Mouse (Mus musculus) forebrain, postnatal 0 days (tissue): ENCODE measurements around the gene Vmn2r21. TPM values are rescaled to one million over a fixed set of nuclear protein-coding genes. Genes with fewer than 3 reads are reported as not detected.
"Not testable (repeated sequence)": the region's sequence is repeated elsewhere in the genome, so short reads cannot be mapped to it uniquely, and the experiment has no call there.

ENCODE experiments used
- ATAC-seq: fragments of 200-750 bp; cut with Nextera tagmentation; 2 replicates; pipeline ENCODE4 v1.8.0; 2017; ENCODE audit warnings: mild to moderate bottlenecking, moderate library complexity
- DNase-seq: peaks from one replicate; pipeline ENCODE4 v3.0.0-alpha.2; 2015
- H3K27ac ChIP-seq: fragments of 300-500 bp; sonication (generic); 2 replicates; pipeline ENCODE4 v1.5.1; 2014; ENCODE audit warnings: low read depth, mild to moderate bottlenecking, antibody characterized with exemption, low read length, moderate library complexity, mixed read lengths
- H3K27me3 ChIP-seq: fragments of 300-500 bp; sonication (generic); 2 replicates; pipeline ENCODE4 v1.6.1; 2014; ENCODE audit warnings: mild to moderate bottlenecking, low read length, mixed read lengths; ENCODE audit not compliant: insufficient read depth
- H3K36me3 ChIP-seq: fragments of 300-500 bp; sonication (generic); 2 replicates; pipeline ENCODE4 v1.6.1; 2014; ENCODE audit warnings: mild to moderate bottlenecking, moderate library complexity; ENCODE audit not compliant: insufficient read depth
- H3K4me1 ChIP-seq: fragments of 300-500 bp; sonication (generic); 2 replicates; pipeline ENCODE4 v1.6.1; 2014; ENCODE audit warnings: antibody characterized with exemption; ENCODE audit not compliant: insufficient read depth
- H3K4me2 ChIP-seq: fragments of 300-500 bp; sonication (generic); 2 replicates; pipeline ENCODE4 v1.6.1; 2014; ENCODE audit warnings: low read depth, mild to moderate bottlenecking, moderate library complexity
- H3K4me3 ChIP-seq: fragments of 300-500 bp; sonication (generic); 2 replicates; pipeline ENCODE4 v1.5.1; 2014; ENCODE audit warnings: low read depth, low read length, mixed read lengths
- H3K9ac ChIP-seq: fragments of 300-500 bp; sonication (generic); 2 replicates; pipeline ENCODE4 v1.6.1; 2014; ENCODE audit warnings: mild to moderate bottlenecking
- H3K9me3 ChIP-seq: fragments of 300-500 bp; sonication (generic); 2 replicates; pipeline ENCODE4 v1.6.1; 2016; ENCODE audit warnings: low read length
- WGBS: fragments of 180-500 bp; shearing (Covaris S2); extraction: QIAGEN DNeasy Blood & Tissue Kit; methylation state at CpG from one replicate; pipeline ENCODE4 v1.1.7; 2014; 5-methylcytosine and 5-hydroxymethylcytosine counted together
- polyA plus RNA-seq: library from polyadenylated mRNA; unstranded; fragments of >200 nt; fragmentation: Nextera tagmentation; extraction: Ambion mirVana; gene quantifications from 2 replicates; pipeline ENCODE4 v1.2.1, GENCODE M21; 2015
- total RNA-seq: library from RNA; depleted of rRNA; stranded (reverse); fragments of >200 nt; gene quantifications from 2 replicates; pipeline ENCODE4 v1.2.3, GENCODE M21; 2014; rRNA removed

Vmn2r21 gene
- total RNA-seq = not detected in 2 replicates
- polyA plus RNA-seq = not detected in 2 replicates

DNA sequence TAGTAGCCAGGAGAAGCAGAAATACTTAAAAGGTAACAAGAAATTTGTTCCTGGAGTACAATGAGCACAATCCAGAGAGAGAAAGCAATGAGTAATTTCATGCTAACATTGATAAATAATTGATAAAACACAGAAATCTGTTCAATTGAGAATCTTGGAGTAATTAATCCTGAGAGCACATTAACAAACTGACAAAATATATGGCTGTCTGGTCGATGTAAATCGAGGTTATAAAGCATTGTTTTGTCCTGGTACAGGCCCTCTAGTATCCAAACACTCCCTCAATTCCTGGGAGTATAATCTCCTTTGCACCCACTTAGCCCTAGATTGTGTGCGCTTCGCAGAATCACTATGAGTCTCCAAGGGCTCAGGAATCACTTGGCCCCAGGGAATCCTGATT, at the start of gene Vmn2r21:
Gene Vmn2r21 (minus strand): TSS at position 101 of the 400 bp plus-strand sequence.
- not testable (repeated sequence) for H3K27ac ChIP-seq, H3K4me2 ChIP-seq, H3K4me1 ChIP-seq, H3K4me3 ChIP-seq, ATAC-seq, DNase-seq, H3K27me3 ChIP-seq, H3K9me3 ChIP-seq, H3K9ac ChIP-seq, H3K36me3 ChIP-seq
- WGBS = no CpG with 5 or more reads among the region's 4 CpGs

DNA sequence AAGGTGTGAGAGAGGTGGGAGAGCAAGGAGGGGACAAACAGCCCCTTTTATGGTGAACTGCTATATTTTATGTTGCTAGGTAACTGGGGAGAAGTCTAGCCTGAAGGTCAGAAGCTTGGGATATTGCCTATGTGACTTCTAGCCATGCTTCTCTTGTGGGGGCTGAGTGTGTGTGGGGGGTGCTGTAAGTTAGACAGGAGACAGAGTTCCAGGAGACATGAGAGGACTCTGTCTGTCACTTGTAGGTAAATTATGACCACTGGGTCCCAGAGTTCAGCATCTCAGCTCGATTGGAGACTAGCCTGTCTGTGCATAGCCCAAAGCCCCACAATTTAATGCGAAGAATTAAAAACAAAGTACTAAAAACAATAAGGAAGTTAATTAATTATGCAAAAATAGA, 41.5 kb upstream of the Vmn2r21 start:
- H3K9me3 ChIP-seq, H3K4me1 ChIP-seq, H3K9ac ChIP-seq, H3K4me2 ChIP-seq, ATAC-seq, DNase-seq, H3K27me3 ChIP-seq, H3K36me3 ChIP-seq, H3K4me3 ChIP-seq, H3K27ac ChIP-seq: not testable (repeated sequence)
- no CpG with 5 or more reads among the region's 2 CpGs for WGBS

DNA sequence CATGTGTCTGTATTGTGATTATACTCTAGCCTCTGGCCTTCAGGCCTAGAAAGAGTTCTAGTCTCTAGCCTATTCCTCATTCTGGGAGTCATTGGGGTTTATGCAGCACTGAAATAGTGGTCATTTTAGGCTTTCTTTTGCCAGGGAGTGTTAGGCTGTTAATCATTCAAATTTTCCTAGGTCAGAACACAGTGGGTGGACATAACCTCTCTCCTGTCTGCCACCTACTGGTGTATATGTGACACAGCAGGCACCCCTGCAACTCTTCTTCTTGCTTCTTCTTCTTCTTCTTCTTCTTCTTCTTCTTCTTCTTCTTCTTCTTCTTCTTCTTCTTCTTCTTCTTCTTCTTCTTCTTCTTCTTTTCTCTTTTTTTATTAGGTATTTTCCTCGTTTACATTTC, 6.5 kb upstream of the Vmn2r21 start:
- not testable (repeated sequence) for ATAC-seq, H3K9me3 ChIP-seq, H3K4me2 ChIP-seq, H3K27me3 ChIP-seq, H3K9ac ChIP-seq, DNase-seq, H3K36me3 ChIP-seq, H3K4me1 ChIP-seq, H3K27ac ChIP-seq, H3K4me3 ChIP-seq
- no CpG with 5 or more reads among the region's 1 CpGs for whole genome bisulfite sequencing

- H3K27ac ChIP-seq, H3K4me1 ChIP-seq, H3K9me3 ChIP-seq, H3K36me3 ChIP-seq, ATAC-seq, H3K4me2 ChIP-seq, DNase-seq, H3K4me3 ChIP-seq, H3K27me3 ChIP-seq, H3K9ac ChIP-seq: not testable (repeated sequence)
- WGBS = no CpG with 5 or more reads among the region's 8 CpGs
These were observed 10.8 kb downstream of the Vmn2r21 start for GRCm38 (mm10) chr6:123522263-123523011.

DNA sequence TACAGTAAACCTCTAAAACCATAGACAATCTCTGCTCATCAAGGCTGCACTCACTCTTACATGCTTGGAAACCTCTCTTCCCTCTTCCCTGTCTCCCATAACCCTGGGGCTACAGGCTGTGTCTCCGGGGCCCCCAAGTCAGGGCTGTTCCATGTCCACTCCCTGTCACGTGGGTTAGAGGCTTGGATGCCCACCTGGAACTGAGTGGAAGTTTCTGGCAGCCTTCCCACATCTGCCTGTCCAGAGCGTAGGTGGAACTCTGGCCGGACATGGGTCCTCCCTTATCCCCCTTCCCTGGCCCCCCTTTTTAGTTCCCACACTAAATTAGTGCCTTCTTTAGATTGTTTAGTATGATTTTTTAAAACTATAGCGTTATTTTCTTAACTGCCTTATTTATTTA, 60.2 kb downstream of the Vmn2r21 start:
- not testable (repeated sequence) for H3K9ac ChIP-seq, H3K4me2 ChIP-seq
- no CpG with 5 or more reads among the region's 5 CpGs for WGBS

DNA sequence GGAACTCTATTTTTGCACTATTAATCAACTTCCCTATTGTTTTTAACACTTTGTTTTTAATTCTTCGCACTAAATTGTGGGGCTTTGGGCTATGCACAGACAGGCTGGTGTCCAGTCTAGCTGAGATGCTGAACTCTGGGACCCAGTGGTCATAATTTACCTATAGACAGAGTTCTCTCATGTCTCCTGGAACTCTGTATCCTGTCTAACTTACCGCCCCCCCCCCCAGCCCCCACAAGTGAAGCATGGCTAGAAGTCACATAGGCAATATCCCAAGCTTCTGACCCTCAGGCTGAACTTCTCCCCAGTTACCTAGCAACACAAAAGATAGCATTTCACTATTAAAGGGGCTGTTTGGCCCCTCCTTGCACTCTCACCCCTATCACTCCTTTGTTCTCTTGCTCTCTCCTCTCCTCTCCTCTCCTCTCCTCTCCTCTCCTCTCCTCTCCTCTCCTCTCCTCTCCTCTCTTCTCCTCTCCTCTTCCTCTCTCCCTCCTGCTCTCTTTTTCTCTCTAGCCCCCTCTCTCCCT, 60.7 kb downstream of the Vmn2r21 start:
- not testable (repeated sequence) for H3K9ac ChIP-seq, H3K36me3 ChIP-seq, H3K4me3 ChIP-seq, H3K27me3 ChIP-seq, H3K9me3 ChIP-seq, H3K4me1 ChIP-seq, H3K4me2 ChIP-seq, DNase-seq, H3K27ac ChIP-seq, ATAC-seq
- no CpG with 5 or more reads among the region's 2 CpGs for WGBS

More for the DNA sequence above, 60.2 kb downstream of the Vmn2r21 start:
- not testable (repeated sequence) for ATAC-seq, DNase-seq, H3K4me1 ChIP-seq, H3K4me3 ChIP-seq, H3K27me3 ChIP-seq, H3K27ac ChIP-seq, H3K36me3 ChIP-seq, H3K9me3 ChIP-seq

DNA sequence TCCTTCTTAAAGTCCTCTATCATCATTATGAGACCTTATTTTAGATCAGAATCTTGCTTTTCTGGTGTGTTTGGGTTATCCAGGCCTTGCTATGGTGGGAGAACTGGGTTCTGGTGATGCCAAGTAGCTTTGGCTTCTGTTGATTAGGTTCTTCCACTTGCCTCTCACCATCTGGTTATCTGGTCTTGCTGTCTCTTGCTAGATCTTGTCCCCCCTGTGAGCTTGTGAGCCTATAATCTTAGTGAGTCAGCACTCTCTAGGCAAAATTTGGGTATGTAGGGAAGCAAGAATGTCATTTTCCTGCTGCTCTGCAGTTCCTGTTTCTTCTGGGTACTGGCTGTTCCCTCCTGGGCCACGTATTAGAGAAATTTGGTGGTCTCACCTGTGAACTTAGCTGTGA, 64.6 kb downstream of the Vmn2r21 start:
- H3K27ac ChIP-seq, H3K9ac ChIP-seq, H3K4me3 ChIP-seq, H3K4me1 ChIP-seq, H3K9me3 ChIP-seq, H3K4me2 ChIP-seq, ATAC-seq, H3K27me3 ChIP-seq, DNase-seq, H3K36me3 ChIP-seq: not testable (repeated sequence)
- no CpG with 5 or more reads among the region's 1 CpGs for WGBS

Other genes starting within 250 kb of the Vmn2r21 start
- gene Clec4e, start 243.5 kb downstream of the Vmn2r21 start, total RNA-seq = not detected in 2 replicates
- not detected in 2 replicates for gene Clec4e, start 243.5 kb downstream of the Vmn2r21 start, polyA plus RNA-seq
- not detected in 2 replicates for gene Vmn2r19, start 225.1 kb downstream of the Vmn2r21 start, total RNA-seq
- not detected in 2 replicates for gene Vmn2r19, start 225.1 kb downstream of the Vmn2r21 start, polyA plus RNA-seq
- not detected in 2 replicates for gene Vmn2r20, start 115.3 kb downstream of the Vmn2r21 start, total RNA-seq
- not detected in 2 replicates for gene Vmn2r20, start 115.3 kb downstream of the Vmn2r21 start, polyA plus RNA-seq
- not detected in 2 replicates for gene Vmn2r22, start 117.3 kb upstream of the Vmn2r21 start, total RNA-seq
- not detected in 2 replicates for gene Vmn2r22, start 117.3 kb upstream of the Vmn2r21 start, polyA plus RNA-seq
- gene Vmn2r23, start 169.3 kb upstream of the Vmn2r21 start, total RNA-seq = not detected in 2 replicates
- not detected in 2 replicates for gene Vmn2r23, start 169.3 kb upstream of the Vmn2r21 start, polyA plus RNA-seq
- not detected in 2 replicates for gene Vmn2r24, start 245.5 kb upstream of the Vmn2r21 start, total RNA-seq
- gene Vmn2r24, start 245.5 kb upstream of the Vmn2r21 start, polyA plus RNA-seq = not detected in 2 replicates